Mouse (Mus musculus) adrenal gland, adult (tissue): ENCODE data around the gene Prps1.
"Not testable (repeated sequence)": the region's sequence is repeated elsewhere in the genome, so short reads cannot be mapped to it uniquely, and the experiment has no call there.

Experiments
- DNase-seq, 2 experiments: peaks; one replicate each; pipeline ENCODE4 v3.0.0; 2022 to 2023; ENCODE audit warnings: low spot score in 1 of 2; ENCODE audit not compliant: inconsistent age in 2 of 2

Prps1 gene

GRCm38 (mm10) chrX:140500306-140500705 is 43.9 kb downstream of the Prps1 start:
- no peak for DNase-seq

DNA sequence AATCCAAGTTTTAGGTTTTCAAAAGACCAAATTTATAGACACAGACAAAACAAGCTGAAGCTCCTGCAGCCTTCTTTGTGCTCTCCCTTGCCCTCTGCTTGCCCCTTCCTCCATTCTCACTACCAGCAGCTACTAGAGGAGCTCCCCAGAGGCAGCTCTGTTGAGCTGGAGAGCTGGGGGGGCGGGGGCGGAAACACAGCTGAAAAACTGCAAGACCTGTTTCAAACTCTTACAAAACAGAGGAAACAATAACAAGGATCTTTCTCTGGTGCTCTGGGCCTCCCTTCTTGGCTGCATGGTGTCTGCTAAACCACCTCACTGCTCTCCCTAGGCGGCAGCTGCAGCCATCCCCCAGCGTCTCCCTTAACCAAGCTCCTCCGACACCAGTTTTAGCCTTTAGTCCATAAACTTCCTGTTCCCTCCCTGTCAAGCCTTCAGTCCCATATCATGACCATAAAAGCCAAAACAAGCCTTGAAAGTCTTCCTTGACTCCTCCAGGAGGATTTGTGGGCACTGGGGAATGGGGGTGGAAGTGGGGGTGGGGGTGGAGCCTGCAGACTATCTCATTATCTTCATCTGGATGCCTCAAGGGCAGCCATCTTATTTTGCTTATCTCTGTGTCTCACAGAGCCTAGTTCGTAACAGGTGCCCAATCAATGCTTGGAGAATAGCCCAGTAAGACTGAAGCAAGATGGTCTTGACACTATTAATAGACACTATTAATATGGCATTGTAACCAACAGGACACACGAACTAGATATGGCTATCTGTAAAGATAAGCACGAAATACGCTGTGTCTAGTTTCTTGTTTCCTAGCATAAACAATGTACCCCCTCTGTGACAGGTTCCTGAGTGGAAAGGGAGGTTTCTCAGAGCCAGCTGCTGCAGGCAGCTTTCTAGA is 45.2 kb downstream of the Prps1 start:
- DNase-seq: no peak

DNA sequence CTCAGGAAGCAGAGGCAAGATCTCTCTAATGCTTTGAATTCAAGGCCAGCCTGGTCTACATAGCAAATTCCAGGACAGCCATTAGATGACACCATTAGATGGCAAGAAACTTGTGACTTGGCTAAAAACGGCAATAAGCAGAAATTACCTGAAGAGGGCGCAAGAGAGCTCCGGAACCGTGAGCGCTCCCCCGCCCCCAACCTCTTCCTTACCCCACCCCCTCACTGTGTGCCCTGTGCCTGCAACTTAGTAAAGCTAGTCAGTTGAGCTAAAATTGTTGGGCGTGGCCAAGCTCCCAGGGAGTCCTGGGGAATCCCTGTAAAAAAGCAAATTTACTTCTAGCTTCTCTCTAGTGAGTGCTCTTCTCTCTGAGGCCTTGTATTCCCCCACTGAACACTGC is 47.5 kb downstream of the Prps1 start:
- peak; percentile 64 to 87 for DNase-seq

DNA sequence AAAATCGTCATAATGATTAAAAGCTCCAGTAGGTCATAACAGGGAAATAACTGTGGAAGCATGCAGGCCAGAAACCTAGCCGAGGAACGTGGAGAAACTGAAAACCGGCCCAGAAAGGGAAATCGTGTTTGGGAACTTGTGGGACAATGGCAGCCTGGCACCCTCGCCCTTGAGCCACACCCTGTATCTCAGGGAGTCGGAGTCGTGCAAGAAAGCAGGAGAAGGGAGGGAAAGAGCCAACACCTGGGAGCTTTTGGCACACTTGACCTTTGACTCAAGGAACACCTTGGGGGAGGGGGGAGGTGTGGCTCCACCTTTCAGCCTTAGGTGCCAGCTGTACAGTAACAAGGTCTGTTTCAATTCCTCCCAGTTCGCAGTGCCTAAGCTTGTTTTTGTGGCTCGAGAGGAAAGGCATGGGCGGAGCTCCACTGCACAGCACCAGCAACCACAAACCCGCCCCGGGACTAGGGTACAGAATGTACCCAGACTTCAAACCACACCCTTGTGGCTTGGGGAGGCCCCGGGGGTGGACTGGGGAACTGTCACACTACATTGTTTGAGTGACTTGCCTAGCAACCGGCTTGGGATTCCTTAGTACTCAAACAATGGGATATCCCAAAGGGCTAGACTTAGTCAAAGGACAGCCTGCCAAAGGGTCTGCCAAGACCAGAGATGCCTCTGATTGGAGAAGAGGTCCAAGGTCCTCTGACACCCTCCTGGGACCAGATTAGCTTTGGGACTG is 49.3 kb downstream of the Prps1 start:
- peak; percentile 76 to 82 for DNase-seq

- DNase-seq: no peak
Measured at GRCm38 (mm10) chrX:140506436-140507180, 50.2 kb downstream of the Prps1 start.

DNA sequence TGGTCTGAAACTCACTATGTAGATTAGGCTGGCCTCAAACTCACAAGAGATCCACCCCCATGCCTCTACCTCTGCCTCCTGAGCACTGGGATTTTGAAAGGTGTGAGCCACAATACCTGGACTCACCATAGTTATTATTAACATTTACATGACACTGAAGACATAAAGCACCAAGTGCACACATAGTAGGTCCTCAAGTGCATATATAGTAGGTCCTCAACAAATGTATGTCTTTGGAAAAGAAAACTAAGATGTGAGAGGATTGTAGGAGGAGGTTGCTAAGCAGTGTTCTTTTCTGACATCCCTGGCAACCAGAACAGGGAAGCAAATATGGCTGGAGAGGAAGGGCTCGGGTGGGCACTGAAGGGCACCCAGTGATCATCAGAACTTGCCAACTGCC is 51.0 kb downstream of the Prps1 start:
- no peak for DNase-seq

- not testable (repeated sequence) for DNase-seq
Measured at GRCm38 (mm10) chrX:140508791-140509190, 52.4 kb downstream of the Prps1 start.

DNA sequence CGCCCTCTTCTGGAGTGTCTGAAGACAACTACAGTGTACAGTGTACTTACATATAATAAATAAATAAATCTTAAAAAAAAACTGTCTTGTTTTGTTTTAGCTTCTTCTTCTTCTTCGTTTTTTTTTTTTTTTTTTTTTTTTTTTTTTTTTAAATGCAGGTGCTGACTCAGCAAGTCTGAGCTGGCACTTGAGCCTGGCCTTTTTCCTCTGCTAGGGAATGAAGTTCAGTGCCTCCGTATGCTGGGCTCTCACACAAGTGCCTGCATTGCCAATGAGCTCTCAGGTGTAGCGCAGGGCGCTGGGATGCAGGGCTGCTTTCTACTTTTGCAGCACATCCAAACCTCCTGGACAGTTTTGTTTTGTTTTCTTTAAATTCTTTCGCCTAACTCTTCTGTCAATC is 53.4 kb downstream of the Prps1 start:
- no peak for DNase-seq

GRCm38 (mm10) chrX:140510696-140511429 is 54.5 kb downstream of the Prps1 start:
- DNase-seq: peak; percentile 89 to 90

GRCm38 (mm10) chrX:140511687-140512651 is 55.6 kb downstream of the Prps1 start:
- DNase-seq: no peak

GRCm38 (mm10) chrX:140513379-140513778 is 57.0 kb downstream of the Prps1 start:
- peak in 1 of 2 experiments; percentile 76 for DNase-seq

- peak in 1 of 2 experiments; percentile 21 for DNase-seq
Measured at GRCm38 (mm10) chrX:140518351-140518750, 61.9 kb downstream of the Prps1 start.

GRCm38 (mm10) chrX:140520146-140521102 is 64.0 kb downstream of the Prps1 start:
- DNase-seq: peak; percentile 94 to 96

DNA sequence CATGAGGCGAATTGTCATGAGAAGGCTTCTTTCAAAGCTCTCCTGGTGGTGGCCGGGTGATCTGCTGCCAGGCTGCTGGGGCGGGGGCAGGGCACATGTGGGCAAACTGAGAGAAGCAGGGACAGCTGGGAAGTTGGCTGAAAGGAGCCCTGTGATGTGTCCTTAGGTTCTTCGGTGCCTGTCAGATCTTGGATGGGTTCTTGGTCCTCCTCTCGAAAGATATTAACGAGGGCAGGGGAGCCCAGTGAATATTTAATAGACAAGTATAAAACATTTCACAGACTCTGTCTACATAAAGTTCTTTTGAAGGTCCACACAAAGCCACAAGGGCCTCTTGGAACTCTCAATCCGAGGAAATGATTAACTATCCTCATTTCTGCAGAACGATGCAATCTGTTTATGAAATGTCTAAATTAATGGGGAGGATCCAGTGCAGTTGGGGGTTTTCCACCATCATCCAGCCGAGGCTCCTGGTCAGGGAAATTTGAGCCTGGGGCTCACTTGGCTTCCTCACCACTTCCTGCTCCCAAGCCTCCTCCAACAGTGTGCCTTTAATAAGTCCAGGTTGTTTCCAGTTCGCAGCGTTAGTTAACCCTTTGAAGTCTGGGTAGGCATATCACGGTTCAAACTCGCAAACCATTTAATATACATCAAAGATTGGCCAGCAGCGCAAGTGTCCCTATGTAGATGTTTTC is 65.8 kb downstream of the Prps1 start:
- DNase-seq: peak in 1 of 2 experiments; percentile 35

DNA sequence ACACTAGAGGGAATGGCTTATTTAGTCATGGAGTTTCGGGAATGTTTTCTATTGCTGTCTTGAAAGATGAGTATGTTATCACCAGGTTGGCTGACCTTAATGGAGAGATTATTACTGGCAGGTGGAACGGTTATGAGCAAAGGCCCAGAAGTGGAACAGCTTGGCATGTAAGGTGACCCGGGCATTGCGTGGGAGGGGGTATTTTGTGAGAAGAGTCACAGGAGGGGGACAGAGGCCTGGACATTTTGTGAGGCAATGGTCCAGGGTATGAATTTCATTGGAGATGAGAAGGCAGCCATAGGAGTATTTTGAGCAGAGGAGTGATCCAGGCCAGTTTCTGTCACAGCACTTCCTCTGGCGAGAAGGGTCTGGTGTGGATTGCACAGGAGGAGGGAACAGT is 67.8 kb downstream of the Prps1 start:
- DNase-seq: no peak
